Mouse (Mus musculus) heart, postnatal 0 days (tissue): ENCODE measurements at regions not wholly inside any gene's neighbourhood (a gene's known extent, or its start where the extent isn't known, plus 50 kb on each side); places are given as distances from the start of the nearest gene placed in this dataset.
"Not testable (repeated sequence)": the region's sequence is repeated elsewhere in the genome, so short reads cannot be mapped to it uniquely, and the experiment has no call there.

Experiments used
- CTCF ChIP-seq: IDR thresholded peaks from 2 replicates; pipeline ENCODE4 v1.5.1; 2016; ENCODE audit warnings: antibody characterized with exemption, control low read depth, low read depth
- EP300 ChIP-seq: IDR thresholded peaks from 2 replicates; pipeline ENCODE4 v1.6.1; 2016; ENCODE audit warnings: antibody characterized with exemption, low read depth

DNA sequence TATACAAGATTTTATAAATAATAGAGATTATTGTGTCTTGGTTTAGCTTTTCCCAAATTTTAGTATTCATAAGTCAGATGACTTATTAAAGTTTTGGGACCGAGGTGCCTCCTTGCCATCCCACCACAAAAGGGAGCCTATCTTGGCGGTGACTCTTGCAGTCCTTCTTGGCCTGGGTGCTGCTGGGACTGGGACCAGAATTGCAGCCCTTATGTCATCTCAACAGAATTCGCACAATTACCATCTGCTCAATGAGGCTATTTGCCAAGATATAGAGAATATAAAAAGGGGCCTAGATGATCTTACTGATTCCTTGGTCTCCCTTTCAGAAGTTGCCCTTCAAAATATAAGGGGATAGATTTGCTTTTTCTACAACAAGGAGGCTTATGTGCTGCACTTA lies 53.0 kb upstream of the Alkbh8 start:
- not testable (repeated sequence) for TF ChIP-seq CTCF, EP300
